Mouse (Mus musculus) sigmoid colon, adult 10 weeks (tissue): ENCODE results near the gene Arhgef38. TPM values are rescaled to one million over a fixed set of nuclear protein-coding genes. Genes with fewer than 3 reads are reported as not detected.

Experiments
- polyA plus RNA-seq: library from polyadenylated mRNA; stranded (reverse); fragments of 350-450 nt; fragmentation: Illumina TruSeq; extraction: RNeasy Lipid Tissue Mini Kit (QIAGEN cat#74804); gene quantifications from one replicate; pipeline ENCODE4 v1.2.3, GENCODE M21; 2014; ENCODE audit warnings: low read depth, low replicate concordance

Gene Arhgef38
- 93.2 TPM for polyA plus RNA-seq

GRCm38 (mm10) chr3:133234821-133235295, at the start of gene Arhgef38:
Gene Arhgef38, minus strand, starts transcription at chr3:133234949.

GRCm38 (mm10) chr3:133091664-133092273, 143.0 kb downstream of the Arhgef38 start, which contains the start of the genes Ints12 and Gstcd:
Gene Ints12, plus strand, starts transcription at chr3:133091840.
Gene Gstcd, minus strand, starts transcription at chr3:133092033.

Other genes starting within 250 kb of the Arhgef38 start
- 29.5 TPM for gene Ints12, start 143.1 kb downstream of the Arhgef38 start, polyA plus RNA-seq
- 10.4 TPM for gene Gstcd, start 142.9 kb downstream of the Arhgef38 start, polyA plus RNA-seq
- 224 TPM for gene Ppa2, start 75.2 kb upstream of the Arhgef38 start, polyA plus RNA-seq